Mouse (Mus musculus) liver, embryonic 14.5 days (tissue): ENCODE measurements around the gene Olfr1417. TPM values are rescaled to one million over a fixed set of nuclear protein-coding genes. Genes with fewer than 3 reads are reported as not detected.

Source experiments
- ATAC-seq: fragments of 200-750 bp; cut with Nextera tagmentation; 2 replicates; pipeline ENCODE4 v1.8.0; 2017; ENCODE audit warnings: moderate number of reproducible peaks, mild to moderate bottlenecking, moderate library complexity; ENCODE audit not compliant: insufficient read depth
- DNase-seq, 3 experiments: peaks; one replicate each; pipeline ENCODE4 v3.0.0-alpha.2; 2012 to 2013; ENCODE audit warnings: low read depth in 3 of 3, low spot score in 3 of 3
- H3K27ac ChIP-seq: fragments of 300-500 bp; sonication (generic); 2 replicates; pipeline ENCODE4 v1.5.1; 2014; ENCODE audit warnings: moderate library complexity, mild to moderate bottlenecking, control low read depth, inconsistent platforms
- H3K27me3 ChIP-seq: fragments of 300-500 bp; sonication (generic); 2 replicates; pipeline ENCODE4 v1.6.1; 2014; ENCODE audit warnings: mild to moderate bottlenecking, low read length, moderate library complexity; ENCODE audit not compliant: control insufficient read depth, insufficient read depth
- H3K36me3 ChIP-seq: fragments of 300-500 bp; sonication (generic); replicated peaks from 2 replicates; pipeline ENCODE4 v1.6.1; 2014; ENCODE audit warnings: low read depth; ENCODE audit not compliant: control insufficient read depth, insufficient read depth
- H3K4me1 ChIP-seq, 2 experiments: fragments of 200-500 bp in 1 of 2; fragments of 300-500 bp in 1 of 2; sonication (generic) in 1 of 2; replicated peaks; 2 replicates each; pipeline ENCODE4 v1.6.1; 2012 to 2014; ENCODE audit warnings: antibody characterized with exemption in 1 of 2, inconsistent platforms in 1 of 2, low read length in 1 of 2; ENCODE audit not compliant: control insufficient read depth in 2 of 2, insufficient read depth in 2 of 2
- H3K4me2 ChIP-seq: fragments of 300-500 bp; sonication (generic); 2 replicates; pipeline ENCODE4 v1.6.1; 2014; ENCODE audit warnings: low read depth, mild to moderate bottlenecking, control low read depth, moderate library complexity
- H3K4me3 ChIP-seq, 2 experiments: fragments of 200-500 bp in 1 of 2; fragments of 300-500 bp in 1 of 2; sonication (generic) in 1 of 2; 2 replicates each; pipeline ENCODE4 v1.5.1; 2012 to 2014; ENCODE audit warnings: low read depth in 2 of 2, low read length in 2 of 2, mild to moderate bottlenecking in 2 of 2, control low read depth in 1 of 2, inconsistent platforms in 1 of 2, moderate library complexity in 1 of 2; ENCODE audit not compliant: insufficient read depth in 1 of 2
- H3K9ac ChIP-seq: fragments of 300-500 bp; sonication (generic); replicated peaks from 2 replicates; pipeline ENCODE4 v1.6.1; 2014; ENCODE audit warnings: mild to moderate bottlenecking, control low read depth, moderate library complexity
- H3K9me3 ChIP-seq: fragments of 300-500 bp; sonication (generic); 2 replicates; pipeline ENCODE4 v1.6.1; 2016; ENCODE audit warnings: low read length, mixed read lengths; ENCODE audit not compliant: control insufficient read depth
- CTCF ChIP-seq: IDR thresholded peaks from 2 replicates; pipeline ENCODE4 v1.5.1; 2016; ENCODE audit warnings: antibody characterized with exemption, low read depth, control low read depth
- EP300 ChIP-seq: IDR thresholded peaks from 2 replicates; pipeline ENCODE4 v1.6.1; 2016; ENCODE audit warnings: antibody characterized with exemption, low read depth
- WGBS: fragments of 180-500 bp; shearing (Covaris S2); extraction: QIAGEN DNeasy Blood & Tissue Kit; methylation state at CpG from one replicate; pipeline ENCODE4 v1.1.7; 2014; ENCODE audit not compliant: insufficient replicate concordance; 5-methylcytosine and 5-hydroxymethylcytosine counted together
- polyA plus RNA-seq, 2 experiments: library from polyadenylated mRNA; depleted of rRNA in 1 of 2; stranded (reverse) in 1 of 2; unstranded in 1 of 2; fragments of >200 nt; fragmentation: Nextera tagmentation in 1 of 2; extraction: Ambion mirVana in 1 of 2; gene quantifications; 2 replicates each; pipeline versions ENCODE4 v1.2.1 to v1.2.3; 2012 to 2014

Olfr1417 gene
- polyA plus RNA-seq, 2 experiments = not detected

DNA sequence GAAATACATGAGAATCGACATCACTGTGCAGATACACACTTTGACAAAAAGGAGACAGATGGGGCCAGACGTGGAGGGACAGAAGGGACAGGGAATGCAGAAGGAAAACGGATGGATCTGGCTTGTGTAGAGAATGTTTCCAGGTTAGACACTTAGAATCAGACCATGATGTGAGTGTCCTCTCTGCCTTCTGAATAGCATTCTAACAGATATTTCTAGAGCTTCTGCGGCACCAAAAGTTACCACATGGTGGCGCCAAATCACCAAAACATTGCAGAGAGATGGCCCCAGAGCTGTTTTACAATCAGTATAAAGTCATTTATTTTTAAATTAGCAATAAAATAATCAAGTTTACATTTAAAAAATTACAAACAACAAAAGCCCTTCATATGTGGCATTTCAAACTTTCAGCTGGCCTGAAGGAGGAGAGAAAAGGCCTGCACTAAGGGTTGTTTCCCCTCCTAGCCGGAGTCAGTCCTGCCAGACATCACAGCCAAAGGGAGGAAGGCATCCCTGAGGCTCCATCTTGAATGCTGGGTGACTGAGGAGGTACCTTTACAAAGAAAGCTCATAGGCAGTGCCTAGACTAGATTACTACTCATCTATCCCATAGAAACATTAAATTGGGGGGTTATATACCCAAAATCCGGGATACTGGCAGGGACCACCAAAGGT lies 61.7 kb downstream of the Olfr1417 start:
- no peak overlapping the region for H3K4me2 ChIP-seq
- H3K4me3 ChIP-seq = no peak overlapping the region
- H3K9ac ChIP-seq = no peak overlapping the region
- TF ChIP-seq CTCF (peak; percentile 72), EP300 (no peak)
- H3K36me3 ChIP-seq = peaks cover 16% of the 10 kb centered on the region
- H3K4me1 ChIP-seq = no peaks in the 10 kb centered on the region
- peak in 2 of 3 experiments; percentile 27 to 37 for DNase-seq
- no peak overlapping the region for H3K27ac ChIP-seq
- H3K27me3 ChIP-seq = no peaks in the 10 kb centered on the region
- WGBS = 48% methylated on average over 7 of the region's 7 CpGs
- H3K9me3 ChIP-seq = no peaks in the 10 kb centered on the region
- no peak for ATAC-seq

Other genes starting within 250 kb of the Olfr1417 start
- gene Ms4a6d, start 234.4 kb downstream of the Olfr1417 start, polyA plus RNA-seq (2012; rRNA removed) = 1.7 and 2.4 TPM in 2 replicates
- gene Ms4a6d, start 234.4 kb downstream of the Olfr1417 start, polyA plus RNA-seq (2014; fragmentation: Nextera tagmentation; extraction: Ambion mirVana) = 4.1 and 5.4 TPM in 2 replicates
- 0.25 and 0.58 TPM in 2 replicates for gene Ms4a2, start 215.5 kb downstream of the Olfr1417 start, polyA plus RNA-seq (2012; rRNA removed)
- gene Ms4a2, start 215.5 kb downstream of the Olfr1417 start, polyA plus RNA-seq (2014; fragmentation: Nextera tagmentation; extraction: Ambion mirVana) = 0.77 and 1.6 TPM in 2 replicates
- gene Ms4a3, start 198.4 kb downstream of the Olfr1417 start, polyA plus RNA-seq (2012; rRNA removed) = 11.1 and 12.4 TPM in 2 replicates
- 22.9 and 38.3 TPM in 2 replicates for gene Ms4a3, start 198.4 kb downstream of the Olfr1417 start, polyA plus RNA-seq (2014; fragmentation: Nextera tagmentation; extraction: Ambion mirVana)
- 0.17 and 0.36 TPM in 2 replicates for gene Oosp2, start 178.7 kb downstream of the Olfr1417 start, polyA plus RNA-seq (2012; rRNA removed)
- 0.66 and 0.77 TPM in 2 replicates for gene Oosp2, start 178.7 kb downstream of the Olfr1417 start, polyA plus RNA-seq (2014; fragmentation: Nextera tagmentation; extraction: Ambion mirVana)
- gene Oosp1, start 148.1 kb downstream of the Olfr1417 start, polyA plus RNA-seq (2012; rRNA removed) = 0.04 and 0.08 TPM in 2 replicates
- 0.22 TPM in 1 of 2 replicates, not detected in the other for gene Oosp1, start 148.1 kb downstream of the Olfr1417 start, polyA plus RNA-seq (2014; fragmentation: Nextera tagmentation; extraction: Ambion mirVana)
- not detected in 2 replicates for gene Oosp3, start 142.2 kb downstream of the Olfr1417 start, polyA plus RNA-seq (2012; rRNA removed)
- gene Oosp3, start 142.2 kb downstream of the Olfr1417 start, polyA plus RNA-seq (2014; fragmentation: Nextera tagmentation; extraction: Ambion mirVana) = not detected in 2 replicates
- gene Gif, start 91.7 kb downstream of the Olfr1417 start, polyA plus RNA-seq (2012; rRNA removed) = 0.02 and 0.03 TPM in 2 replicates
- 0.13 TPM in 1 of 2 replicates, not detected in the other for gene Gif, start 91.7 kb downstream of the Olfr1417 start, polyA plus RNA-seq (2014; fragmentation: Nextera tagmentation; extraction: Ambion mirVana)
- 14.0 and 27.7 TPM in 2 replicates for gene Mrpl16, start 68.8 kb downstream of the Olfr1417 start, polyA plus RNA-seq (2012; rRNA removed)
- 41.8 and 43.9 TPM in 2 replicates for gene Mrpl16, start 68.8 kb downstream of the Olfr1417 start, polyA plus RNA-seq (2014; fragmentation: Nextera tagmentation; extraction: Ambion mirVana)
- gene Stx3, start 19.8 kb downstream of the Olfr1417 start, polyA plus RNA-seq (2012; rRNA removed) = 0.39 and 0.78 TPM in 2 replicates
- gene Stx3, start 19.8 kb downstream of the Olfr1417 start, polyA plus RNA-seq (2014; fragmentation: Nextera tagmentation; extraction: Ambion mirVana) = 2.1 and 2.6 TPM in 2 replicates
- gene Olfr1418, start 21.8 kb upstream of the Olfr1417 start, polyA plus RNA-seq (2012; rRNA removed) = not detected in 2 replicates
- gene Olfr1418, start 21.8 kb upstream of the Olfr1417 start, polyA plus RNA-seq (2014; fragmentation: Nextera tagmentation; extraction: Ambion mirVana) = not detected in 2 replicates
- gene Olfr1419, start 35.9 kb upstream of the Olfr1417 start, polyA plus RNA-seq (2012; rRNA removed) = not detected in 2 replicates
- not detected in 2 replicates for gene Olfr1419, start 35.9 kb upstream of the Olfr1417 start, polyA plus RNA-seq (2014; fragmentation: Nextera tagmentation; extraction: Ambion mirVana)
- not detected in 2 replicates for gene Olfr1420, start 47.3 kb upstream of the Olfr1417 start, polyA plus RNA-seq (2012; rRNA removed)
- not detected in 2 replicates for gene Olfr1420, start 47.3 kb upstream of the Olfr1417 start, polyA plus RNA-seq (2014; fragmentation: Nextera tagmentation; extraction: Ambion mirVana)
- gene Patl1, start 73.2 kb upstream of the Olfr1417 start, polyA plus RNA-seq (2012; rRNA removed) = 8.0 and 8.7 TPM in 2 replicates
- gene Patl1, start 73.2 kb upstream of the Olfr1417 start, polyA plus RNA-seq (2014; fragmentation: Nextera tagmentation; extraction: Ambion mirVana) = 6.0 and 7.1 TPM in 2 replicates
- gene Osbp, start 126.7 kb upstream of the Olfr1417 start, polyA plus RNA-seq (2012; rRNA removed) = 8.2 and 11.7 TPM in 2 replicates
- gene Osbp, start 126.7 kb upstream of the Olfr1417 start, polyA plus RNA-seq (2014; fragmentation: Nextera tagmentation; extraction: Ambion mirVana) = 3.9 and 5.0 TPM in 2 replicates
- not detected in 2 replicates for gene Olfr1423, start 202.1 kb upstream of the Olfr1417 start, polyA plus RNA-seq (2012; rRNA removed)
- gene Olfr1423, start 202.1 kb upstream of the Olfr1417 start, polyA plus RNA-seq (2014; fragmentation: Nextera tagmentation; extraction: Ambion mirVana) = not detected in 2 replicates
- not detected in 2 replicates for gene Olfr1424, start 223.5 kb upstream of the Olfr1417 start, polyA plus RNA-seq (2012; rRNA removed)
- gene Olfr1424, start 223.5 kb upstream of the Olfr1417 start, polyA plus RNA-seq (2014; fragmentation: Nextera tagmentation; extraction: Ambion mirVana) = not detected in 2 replicates
- not detected in 2 replicates for gene Olfr1425, start 238.5 kb upstream of the Olfr1417 start, polyA plus RNA-seq (2012; rRNA removed)
- gene Olfr1425, start 238.5 kb upstream of the Olfr1417 start, polyA plus RNA-seq (2014; fragmentation: Nextera tagmentation; extraction: Ambion mirVana) = not detected in 2 replicates